Mouse (Mus musculus) cerebellum, adult 11-12 months (tissue): ENCODE data around the gene Zfp598.

Experiments used
- DNase-seq: peaks from one replicate; pipeline ENCODE4 v3.0.0; 2022

Gene Zfp598

GRCm38 (mm10) chr17:24669545-24670245 lies at the start of gene Zfp598:
Gene Zfp598 (plus strand): TSS chr17:24669687.
- peak; percentile 94 for DNase-seq

GRCm38 (mm10) chr17:24625472-24625871 lies 44.0 kb upstream of the Zfp598 start:
- no peak for DNase-seq

DNA sequence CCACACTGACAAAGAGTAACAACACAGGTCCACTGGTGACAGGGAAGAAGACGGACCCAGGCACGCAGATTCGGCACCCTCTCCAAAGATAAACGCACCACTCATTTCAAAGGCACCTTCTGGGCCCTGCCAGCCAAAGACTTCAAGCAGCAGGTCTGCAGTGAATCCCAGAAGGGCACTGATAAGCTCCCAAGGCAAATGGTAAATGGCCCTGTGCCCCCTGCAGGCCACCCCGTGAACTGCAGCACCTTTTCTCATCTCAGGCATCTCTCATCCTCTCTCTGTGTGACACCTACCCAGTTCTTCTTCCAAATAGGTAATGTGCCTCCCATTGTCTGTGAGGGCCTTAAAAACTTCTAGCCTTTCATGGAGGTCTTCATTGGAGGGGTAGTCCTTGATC lies 40.8 kb upstream of the Zfp598 start:
- peak; percentile 76 for DNase-seq

DNA sequence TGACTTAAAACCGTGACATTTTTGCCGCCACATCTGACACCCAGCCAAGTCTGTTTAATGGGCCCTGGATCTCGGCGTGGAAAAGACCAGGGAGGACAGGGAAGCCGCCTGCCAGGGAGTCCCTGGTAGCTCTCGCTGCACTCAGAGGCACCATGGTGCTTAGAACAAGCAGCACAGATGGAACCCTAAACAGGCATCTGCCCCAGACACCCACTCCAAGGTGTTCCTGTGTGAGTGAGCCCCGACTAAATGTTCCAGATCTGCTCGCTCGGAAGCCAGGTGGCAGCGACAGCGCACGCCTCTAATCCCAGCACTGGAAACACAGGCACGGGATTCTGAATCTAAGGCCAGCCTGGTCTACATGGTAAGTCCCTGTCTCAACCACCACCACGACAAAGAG lies 39.4 kb upstream of the Zfp598 start:
- DNase-seq: no peak

GRCm38 (mm10) chr17:24632167-24632812 lies 37.2 kb upstream of the Zfp598 start, which contains the start of the genes Tsc2 and Nthl1:
Gene Tsc2 (minus strand): TSS chr17:24632630.
Gene Nthl1 (plus strand): TSS chr17:24632680.
- peak; percentile 77 for DNase-seq

DNA sequence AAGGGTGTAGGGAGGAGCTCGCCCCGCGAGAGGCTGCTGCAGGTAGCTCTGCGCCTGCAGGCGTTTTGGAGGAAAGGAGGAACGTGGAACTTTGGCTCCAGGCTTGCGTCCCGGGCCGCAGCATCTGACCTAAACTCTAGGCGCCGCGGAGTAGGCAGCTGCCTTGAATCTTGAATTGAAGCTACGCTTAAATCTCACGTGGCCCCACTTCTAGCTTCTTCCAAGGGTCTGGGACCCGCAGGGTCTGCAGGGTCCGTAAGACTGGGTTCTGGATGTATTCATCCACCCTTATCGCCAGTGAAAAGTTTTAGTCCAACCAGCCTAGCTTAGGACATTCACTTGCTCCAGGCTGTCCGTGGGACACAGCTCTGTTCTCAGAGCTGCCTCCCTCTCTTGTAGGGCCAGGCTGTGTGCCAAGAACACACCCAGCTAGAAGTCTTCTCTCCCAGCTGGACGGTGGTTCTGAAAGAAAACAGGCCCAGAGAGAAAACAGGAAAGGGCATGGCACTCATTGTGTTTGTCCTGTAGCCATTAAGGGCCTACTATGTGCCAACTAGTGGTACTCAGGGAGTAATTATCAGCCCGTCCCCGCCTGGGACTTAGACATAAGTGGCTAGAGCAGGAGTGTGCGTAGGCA lies 36.6 kb upstream of the Zfp598 start:
- peak; percentile 58 for DNase-seq

DNA sequence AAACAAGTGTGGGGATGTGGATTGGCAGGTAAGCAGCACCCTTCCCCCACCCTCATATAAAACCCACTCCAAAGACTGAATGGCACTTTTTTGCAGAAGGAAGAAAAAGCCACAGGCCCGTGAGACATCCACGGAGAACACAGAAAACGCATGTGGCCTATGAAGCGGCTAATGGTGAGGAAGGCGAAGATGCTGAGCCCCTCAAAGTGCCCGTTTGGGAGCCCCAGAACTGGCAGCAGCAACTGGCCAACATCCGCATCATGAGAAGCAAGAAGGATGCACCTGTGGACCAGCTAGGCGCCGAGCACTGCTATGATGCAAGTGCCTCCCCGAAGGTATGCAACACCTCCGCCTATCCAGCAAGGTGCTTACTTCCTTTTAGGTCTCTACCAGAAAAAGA lies 35.7 kb upstream of the Zfp598 start:
- DNase-seq: no peak

GRCm38 (mm10) chr17:24635024-24635423 lies 34.5 kb upstream of the Zfp598 start:
- DNase-seq: no peak

DNA sequence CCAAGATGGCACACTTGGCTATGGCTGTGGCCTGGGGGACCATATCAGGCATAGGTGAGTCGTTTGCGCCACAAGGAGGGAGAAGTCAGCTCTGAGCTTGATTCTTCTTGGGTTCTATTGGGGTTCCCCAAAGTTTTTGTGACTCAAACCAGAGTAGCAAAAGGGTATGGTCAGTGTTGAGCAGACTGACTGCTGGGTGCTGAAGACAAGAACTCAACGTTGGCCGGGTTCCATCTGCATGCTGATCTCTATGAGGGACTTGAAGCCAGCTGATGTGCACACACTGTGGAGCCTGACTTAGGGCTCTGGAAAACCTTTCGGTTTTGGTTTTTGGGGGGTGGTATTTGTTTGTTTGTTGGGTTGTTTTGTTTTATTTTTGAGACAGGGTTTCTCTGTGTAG lies 33.8 kb upstream of the Zfp598 start:
- no peak for DNase-seq

- no peak for DNase-seq
These were observed 32.6 kb upstream of the Zfp598 start for GRCm38 (mm10) chr17:24636781-24637481.

DNA sequence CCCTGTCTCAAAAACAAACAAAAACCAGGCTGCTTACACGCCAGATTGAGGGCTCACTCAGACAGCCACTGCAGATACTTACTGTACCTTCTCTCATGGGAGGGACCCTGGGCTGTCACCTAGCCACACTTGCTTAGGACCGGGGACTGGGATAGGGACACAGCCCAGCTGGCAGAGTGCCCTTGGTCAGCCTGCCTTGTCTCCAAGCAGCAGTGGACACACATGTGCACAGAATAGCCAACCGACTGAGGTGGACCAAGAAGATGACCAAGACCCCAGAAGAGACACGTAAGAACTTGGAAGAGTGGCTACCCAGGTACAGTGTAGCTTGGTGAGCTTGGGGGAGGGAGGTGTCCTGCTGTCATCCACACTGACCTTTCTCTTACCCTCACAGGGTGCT lies 31.3 kb upstream of the Zfp598 start:
- no peak for DNase-seq

GRCm38 (mm10) chr17:24638840-24639239 lies 30.6 kb upstream of the Zfp598 start:
- DNase-seq: no peak

DNA sequence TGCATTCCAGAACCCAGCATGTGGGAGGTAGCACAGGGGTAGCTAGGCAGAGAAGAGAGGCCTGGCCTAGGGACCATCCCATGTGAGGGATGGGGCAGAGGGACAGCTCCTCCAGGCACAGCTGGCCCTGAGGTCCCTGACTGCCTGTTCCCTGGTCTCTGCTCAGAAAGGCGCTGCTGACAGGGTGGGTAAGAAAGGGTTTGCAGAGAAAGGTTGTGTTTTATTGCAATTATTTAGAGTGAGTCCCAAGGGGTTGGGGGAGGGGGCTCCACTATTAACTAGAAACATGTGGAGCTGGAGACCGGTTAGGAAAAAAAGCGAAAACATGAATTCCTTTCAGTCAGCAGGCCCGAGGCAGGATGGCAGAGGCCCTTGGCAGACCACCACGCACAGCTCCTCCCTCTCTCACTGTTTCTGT lies 29.9 kb upstream of the Zfp598 start:
- no peak for DNase-seq

- DNase-seq: no peak
These were observed 29.4 kb upstream of the Zfp598 start for GRCm38 (mm10) chr17:24640119-24640518.

GRCm38 (mm10) chr17:24640581-24640980 lies 28.9 kb upstream of the Zfp598 start:
- no peak for DNase-seq

DNA sequence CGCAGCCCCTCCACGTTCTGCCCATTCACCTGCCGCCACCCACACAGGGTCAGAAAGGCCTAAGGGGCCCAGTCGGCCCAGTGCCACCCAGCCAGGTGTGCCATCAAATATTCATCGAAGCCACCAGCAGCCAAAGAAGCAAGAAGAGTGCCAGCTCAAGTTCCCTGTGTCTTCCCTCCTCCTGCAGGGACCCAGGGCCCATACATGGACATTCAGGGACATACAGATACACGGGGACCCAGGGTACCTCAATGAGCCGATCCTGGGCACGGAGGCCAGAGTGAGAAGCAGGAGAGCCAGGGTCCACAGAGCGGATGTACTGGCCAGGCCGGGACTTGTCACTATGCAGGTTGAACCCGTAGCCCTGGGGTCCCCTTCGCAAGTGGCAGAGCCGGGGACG lies 27.5 kb upstream of the Zfp598 start:
- DNase-seq: no peak

DNA sequence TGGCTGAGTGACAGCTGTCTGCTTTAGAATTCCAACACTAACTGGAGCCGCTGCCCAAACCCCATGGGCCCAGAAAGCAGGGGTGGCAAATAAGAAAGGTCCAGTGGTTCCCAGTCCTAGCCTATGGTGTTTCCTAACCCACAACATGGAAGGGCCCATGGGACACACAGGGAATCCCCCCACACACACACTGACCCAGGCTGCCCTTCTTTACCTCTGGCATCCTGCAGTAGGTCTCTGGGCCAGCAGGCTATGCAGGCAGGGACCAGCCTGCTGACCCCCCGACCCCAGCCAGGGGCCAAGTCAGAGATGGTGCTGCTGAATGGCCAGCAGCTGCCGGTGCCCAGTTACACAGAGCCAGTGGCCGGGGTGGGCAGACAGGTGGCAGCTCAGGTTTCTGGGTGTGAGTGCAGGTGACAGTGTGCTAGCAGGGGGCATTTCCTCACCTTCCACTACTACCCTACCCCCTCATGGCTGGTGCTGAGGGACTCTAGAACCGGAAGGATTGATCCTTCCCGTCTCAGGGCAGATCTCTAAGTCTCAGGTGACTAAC lies 26.6 kb upstream of the Zfp598 start:
- DNase-seq: no peak

- peak; percentile 28 for DNase-seq
These were observed 25.3 kb upstream of the Zfp598 start for GRCm38 (mm10) chr17:24644030-24644715.

- peak; percentile 44 for DNase-seq
These were observed 24.4 kb upstream of the Zfp598 start for GRCm38 (mm10) chr17:24644875-24645721.

- DNase-seq: no peak
These were observed 23.6 kb upstream of the Zfp598 start for GRCm38 (mm10) chr17:24645916-24646315.

DNA sequence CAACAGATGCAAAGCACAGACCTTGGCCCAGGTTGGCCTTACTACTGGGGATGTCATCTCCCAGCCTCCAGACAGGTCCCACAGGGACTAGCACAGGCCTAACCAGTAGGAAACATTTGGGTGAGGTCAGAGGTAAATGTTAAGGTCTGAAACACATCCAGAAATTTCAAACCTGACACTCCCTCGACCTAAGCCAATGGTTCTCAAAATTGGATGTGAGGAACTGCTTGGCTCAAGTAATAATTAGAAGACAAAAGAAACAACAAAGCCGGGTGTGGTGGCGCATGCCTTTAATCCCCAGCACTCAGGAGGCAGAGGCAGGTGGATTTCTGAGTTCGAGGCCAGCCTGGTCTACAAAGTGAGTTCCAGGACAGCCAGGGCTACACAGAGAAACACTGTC lies 23.1 kb upstream of the Zfp598 start:
- DNase-seq: no peak

GRCm38 (mm10) chr17:24647493-24647892 lies 22.0 kb upstream of the Zfp598 start:
- DNase-seq: peak; percentile 57
